Mouse (Mus musculus): ENCODE measurements around the gene Zbtb34. TPM values are rescaled to one million over a fixed set of nuclear protein-coding genes. Genes with fewer than 3 reads are reported as not detected.
A peak's percentile ranks its signal among the peaks of the same experiment; 100 is the strongest.

Zbtb34 gene
- polyA plus RNA-seq, 1 experiment from 2014 or later, result 6.1 TPM

- peak; percentile 47 for DNase-seq (ENCODE audit: low spot score)
- no peak for ATAC-seq (replicated peaks; ENCODE audit: low FRiP score)
- peaks cover 18% of the 10 kb centered on the region for H3K4me1 ChIP-seq (replicated peaks; ENCODE audit: control insufficient read depth, insufficient read depth, low read length)
- no peak overlapping the region for H3K4me2 ChIP-seq
- 29% methylated on average over 7 of the region's 7 CpGs for WGBS
- H3K27ac ChIP-seq (ENCODE audit: low read depth, low read length), result no peak overlapping the region
- H3K9ac ChIP-seq (ENCODE audit: low read depth, low read length), result no peak overlapping the region
- no peaks in the 10 kb centered on the region for H3K9me3 ChIP-seq (ENCODE audit: control insufficient read depth, low read length)
- no peaks in the 10 kb centered on the region for H3K27me3 ChIP-seq (replicated peaks; ENCODE audit: control insufficient read depth, insufficient read depth, low read length)
- no peak overlapping the region for H3K4me3 ChIP-seq (ENCODE audit: low read depth, low read length)
- H3K36me3 ChIP-seq (ENCODE audit: control insufficient read depth, insufficient read depth, low read length), result no peaks in the 10 kb centered on the region
Observed at GRCm38 (mm10) chr2:33402236-33402635, 28.9 kb downstream of the Zbtb34 start.

GRCm38 (mm10) chr2:33401217-33401616 lies 29.9 kb downstream of the Zbtb34 start:
- DNase-seq (ENCODE audit: low spot score) (no peak), ATAC-seq (replicated peaks; ENCODE audit: low FRiP score) (no peak)
- H3K36me3 ChIP-seq (ENCODE audit: control insufficient read depth, insufficient read depth, low read length), result no peaks in the 10 kb centered on the region
- no peak overlapping the region for H3K9ac ChIP-seq (ENCODE audit: low read depth, low read length)
- peaks cover 18% of the 10 kb centered on the region for H3K4me1 ChIP-seq (replicated peaks; ENCODE audit: control insufficient read depth, insufficient read depth, low read length)
- no peak overlapping the region for H3K27ac ChIP-seq (ENCODE audit: low read depth, low read length)
- no peak overlapping the region for H3K4me3 ChIP-seq (ENCODE audit: low read depth, low read length)
- H3K27me3 ChIP-seq (replicated peaks; ENCODE audit: control insufficient read depth, insufficient read depth, low read length), result no peaks in the 10 kb centered on the region
- no peaks in the 10 kb centered on the region for H3K9me3 ChIP-seq (ENCODE audit: control insufficient read depth, low read length)
- WGBS, result 42% methylated on average over 3 of the region's 3 CpGs
- H3K4me2 ChIP-seq, result no peak overlapping the region

DNA sequence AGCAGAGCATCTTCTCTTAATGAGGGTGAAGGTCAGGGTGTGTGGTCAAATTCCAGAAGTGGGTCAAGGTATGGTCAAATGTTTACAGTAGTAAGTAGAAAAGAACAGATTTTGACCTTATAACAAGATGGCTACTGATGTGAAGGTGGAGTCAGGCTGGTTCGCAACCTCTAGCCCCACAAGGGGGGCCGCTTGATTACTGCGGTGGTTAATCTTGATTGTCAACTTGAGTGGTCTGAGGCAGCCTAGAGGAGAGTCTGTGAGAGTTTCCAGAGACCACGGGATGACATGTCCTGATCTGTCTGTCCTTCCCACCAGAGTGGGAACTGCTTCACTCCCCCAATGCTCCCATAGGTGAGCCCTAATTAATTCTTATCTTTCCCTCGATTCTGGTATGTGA lies 30.6 kb downstream of the Zbtb34 start:
- no peak overlapping the region for H3K27ac ChIP-seq (ENCODE audit: low read depth, low read length)
- H3K4me1 ChIP-seq (replicated peaks; ENCODE audit: control insufficient read depth, insufficient read depth, low read length), result peaks cover 18% of the 10 kb centered on the region
- ATAC-seq (replicated peaks; ENCODE audit: low FRiP score) (no peak), DNase-seq (ENCODE audit: low spot score) (no peak)
- H3K4me3 ChIP-seq (ENCODE audit: low read depth, low read length), result no peak overlapping the region
- WGBS, result 60% methylated on average over 5 of the region's 5 CpGs
- H3K36me3 ChIP-seq (ENCODE audit: control insufficient read depth, insufficient read depth, low read length), result no peaks in the 10 kb centered on the region
- H3K9me3 ChIP-seq (ENCODE audit: control insufficient read depth, low read length), result no peaks in the 10 kb centered on the region
- H3K27me3 ChIP-seq (replicated peaks; ENCODE audit: control insufficient read depth, insufficient read depth, low read length), result no peaks in the 10 kb centered on the region
- H3K4me2 ChIP-seq, result no peak overlapping the region
- no peak overlapping the region for H3K9ac ChIP-seq (ENCODE audit: low read depth, low read length)

GRCm38 (mm10) chr2:33399091-33399490 lies 32.0 kb downstream of the Zbtb34 start:
- Histone ChIP-seq H3K4me1 (replicated peaks; ENCODE audit: control insufficient read depth, insufficient read depth, low read length) (peaks cover 15% of the 10 kb centered on the region), H3K27ac (ENCODE audit: low read depth, low read length) (no peak overlapping the region), H3K4me2 (no peak overlapping the region), H3K4me3 (ENCODE audit: low read depth, low read length) (no peak overlapping the region), H3K27me3 (replicated peaks; ENCODE audit: control insufficient read depth, insufficient read depth, low read length) (no peaks in the 10 kb centered on the region), H3K9me3 (ENCODE audit: control insufficient read depth, low read length) (no peaks in the 10 kb centered on the region), H3K9ac (ENCODE audit: low read depth, low read length) (no peak overlapping the region), H3K36me3 (ENCODE audit: control insufficient read depth, insufficient read depth, low read length) (no peaks in the 10 kb centered on the region)
- ATAC-seq (replicated peaks; ENCODE audit: low FRiP score), result no peak
- DNase-seq (ENCODE audit: low spot score), result no peak
- WGBS, result 79% methylated on average over 7 of the region's 7 CpGs

DNA sequence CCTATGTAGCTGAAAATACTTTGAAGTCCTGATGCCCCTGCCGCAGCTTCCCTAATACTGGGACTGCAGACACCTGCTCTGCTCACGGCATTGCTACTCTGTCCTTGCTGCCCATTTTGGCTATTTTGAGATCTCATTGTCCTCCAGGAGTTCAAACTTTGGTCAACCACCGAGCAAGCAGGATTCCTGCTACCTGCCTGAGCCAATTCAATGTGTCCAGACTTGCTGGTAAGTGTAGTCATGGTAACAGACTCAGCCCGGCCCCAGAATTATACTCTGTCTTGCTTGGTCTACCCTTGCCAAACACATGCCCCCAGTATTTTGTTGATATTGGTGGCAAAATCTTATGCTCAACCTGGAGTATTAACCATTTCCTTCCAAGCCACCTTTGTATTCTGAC lies 34.1 kb downstream of the Zbtb34 start:
- ATAC-seq (replicated peaks; ENCODE audit: low FRiP score), result no peak
- WGBS, result 73% methylated on average over 4 of the region's 4 CpGs
- no peak overlapping the region for H3K4me2 ChIP-seq
- peaks cover 3% of the 10 kb centered on the region for H3K4me1 ChIP-seq (replicated peaks; ENCODE audit: control insufficient read depth, insufficient read depth, low read length)
- no peaks in the 10 kb centered on the region for H3K36me3 ChIP-seq (ENCODE audit: control insufficient read depth, insufficient read depth, low read length)
- no peak overlapping the region for H3K9ac ChIP-seq (ENCODE audit: low read depth, low read length)
- no peak overlapping the region for H3K27ac ChIP-seq (ENCODE audit: low read depth, low read length)
- H3K9me3 ChIP-seq (ENCODE audit: control insufficient read depth, low read length), result no peaks in the 10 kb centered on the region
- H3K27me3 ChIP-seq (replicated peaks; ENCODE audit: control insufficient read depth, insufficient read depth, low read length), result no peaks in the 10 kb centered on the region
- H3K4me3 ChIP-seq (ENCODE audit: low read depth, low read length), result no peak overlapping the region
- no peak for DNase-seq (ENCODE audit: low spot score)

DNA sequence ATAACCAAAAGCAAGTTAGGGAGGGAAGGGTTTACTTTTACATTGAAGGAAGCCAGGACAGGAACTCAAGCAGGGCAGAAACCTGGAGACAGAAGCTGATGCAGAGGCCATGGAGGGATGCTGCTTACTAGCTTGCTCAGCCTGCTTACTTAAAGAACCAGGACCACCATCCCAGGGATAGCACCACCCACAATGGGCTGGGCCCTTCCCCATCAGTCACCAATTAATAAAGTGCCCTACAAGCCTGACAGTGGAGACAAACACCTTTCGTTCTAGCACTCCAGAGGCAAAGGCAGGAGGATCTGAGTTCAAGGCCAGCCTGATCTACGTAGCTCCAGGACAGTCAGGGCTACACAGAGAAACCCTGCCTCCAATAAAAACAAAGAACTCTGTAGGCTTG lies 36.1 kb downstream of the Zbtb34 start:
- WGBS, result 78% methylated on average over 2 of the region's 2 CpGs
- no peak overlapping the region for H3K27ac ChIP-seq (ENCODE audit: low read depth, low read length)
- H3K4me2 ChIP-seq, result no peak overlapping the region
- H3K36me3 ChIP-seq (ENCODE audit: control insufficient read depth, insufficient read depth, low read length), result no peaks in the 10 kb centered on the region
- 0 out of 2 replicates have a peak, but pooled peaks cover 3% of the 10 kb centered on the region for H3K9me3 ChIP-seq (ENCODE audit: control insufficient read depth, low read length)
- DNase-seq (ENCODE audit: low spot score) (no peak), ATAC-seq (replicated peaks; ENCODE audit: low FRiP score) (no peak)
- no peak overlapping the region for H3K4me3 ChIP-seq (ENCODE audit: low read depth, low read length)
- H3K9ac ChIP-seq (ENCODE audit: low read depth, low read length), result no peak overlapping the region
- no peaks in the 10 kb centered on the region for H3K4me1 ChIP-seq (replicated peaks; ENCODE audit: control insufficient read depth, insufficient read depth, low read length)
- no peaks in the 10 kb centered on the region for H3K27me3 ChIP-seq (replicated peaks; ENCODE audit: control insufficient read depth, insufficient read depth, low read length)

- Histone ChIP-seq H3K4me3 (ENCODE audit: low read depth, low read length) (no peak overlapping the region), H3K36me3 (ENCODE audit: control insufficient read depth, insufficient read depth, low read length) (no peaks in the 10 kb centered on the region), H3K27ac (ENCODE audit: low read depth, low read length) (no peak overlapping the region), H3K9me3 (ENCODE audit: control insufficient read depth, low read length) (0 out of 2 replicates have a peak, but pooled peaks cover 3% of the 10 kb centered on the region), H3K27me3 (replicated peaks; ENCODE audit: control insufficient read depth, insufficient read depth, low read length) (no peaks in the 10 kb centered on the region), H3K9ac (ENCODE audit: low read depth, low read length) (no peak overlapping the region), H3K4me2 (no peak overlapping the region), H3K4me1 (replicated peaks; ENCODE audit: control insufficient read depth, insufficient read depth, low read length) (no peaks in the 10 kb centered on the region)
- DNase-seq (ENCODE audit: low spot score) (no peak), ATAC-seq (replicated peaks; ENCODE audit: low FRiP score) (no peak)
- 79% methylated on average over 11 of the region's 11 CpGs for WGBS
Observed at GRCm38 (mm10) chr2:33393951-33394635, 37.0 kb downstream of the Zbtb34 start.

GRCm38 (mm10) chr2:33393021-33393420 lies 38.1 kb downstream of the Zbtb34 start:
- Histone ChIP-seq H3K9ac (ENCODE audit: low read depth, low read length) (no peak overlapping the region), H3K9me3 (ENCODE audit: control insufficient read depth, low read length) (0 out of 2 replicates have a peak, but pooled peaks cover 3% of the 10 kb centered on the region), H3K36me3 (ENCODE audit: control insufficient read depth, insufficient read depth, low read length) (no peaks in the 10 kb centered on the region), H3K4me1 (replicated peaks; ENCODE audit: control insufficient read depth, insufficient read depth, low read length) (no peaks in the 10 kb centered on the region), H3K4me2 (no peak overlapping the region), H3K27me3 (replicated peaks; ENCODE audit: control insufficient read depth, insufficient read depth, low read length) (no peaks in the 10 kb centered on the region), H3K4me3 (ENCODE audit: low read depth, low read length) (no peak overlapping the region), H3K27ac (ENCODE audit: low read depth, low read length) (no peak overlapping the region)
- DNase-seq (ENCODE audit: low spot score), result no peak
- ATAC-seq (replicated peaks; ENCODE audit: low FRiP score), result no peak

DNA sequence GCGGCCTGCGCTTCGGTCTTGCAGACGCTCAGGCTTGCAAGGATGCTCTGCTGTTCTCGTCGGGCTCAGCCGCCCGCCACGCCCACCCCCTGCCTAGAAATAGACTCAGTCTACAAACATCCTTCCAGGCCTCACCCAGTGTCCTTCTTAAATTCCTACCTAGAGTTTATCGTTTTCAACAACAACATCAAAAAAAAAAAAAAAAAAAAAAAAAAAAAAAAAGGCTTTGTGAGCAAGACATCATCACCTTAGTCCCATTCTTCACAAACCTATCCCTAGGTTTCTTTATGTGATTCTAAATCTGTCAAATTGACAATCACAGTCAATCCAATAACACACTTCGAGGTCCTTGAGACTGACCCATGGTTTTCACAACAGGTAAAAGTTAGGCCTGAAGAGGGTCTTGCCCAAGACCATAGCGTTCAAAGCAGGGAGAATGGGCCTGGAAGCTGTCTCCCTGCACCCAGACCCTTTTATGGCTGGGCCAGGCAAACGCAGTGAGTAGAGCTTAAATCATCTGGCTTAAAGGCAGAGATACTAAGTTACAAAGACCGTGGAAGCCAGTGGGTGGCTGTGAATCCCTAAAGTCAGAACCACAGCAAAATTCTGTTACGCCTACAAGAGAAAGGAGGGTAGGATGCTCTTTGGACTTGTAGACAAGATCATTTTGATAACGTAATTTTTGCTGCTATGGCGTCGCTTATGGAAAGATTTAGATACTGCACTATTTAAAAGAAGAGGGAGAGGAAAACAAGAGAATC lies 59.3 kb downstream of the Zbtb34 start:
- no peak for DNase-seq (ENCODE audit: low spot score)
- WGBS, result 32% methylated on average over 18 of the region's 18 CpGs
- H3K9ac ChIP-seq (ENCODE audit: low read depth, low read length), result no peak overlapping the region
- peak overlapping the region; percentile 71 for H3K4me2 ChIP-seq
- no peaks in the 10 kb centered on the region for H3K9me3 ChIP-seq (ENCODE audit: control insufficient read depth, low read length)
- H3K36me3 ChIP-seq (ENCODE audit: control insufficient read depth, insufficient read depth, low read length), result no peaks in the 10 kb centered on the region
- H3K4me1 ChIP-seq (replicated peaks; ENCODE audit: control insufficient read depth, insufficient read depth, low read length), result no peaks in the 10 kb centered on the region
- peak overlapping the region; percentile 69 for H3K4me3 ChIP-seq (ENCODE audit: low read depth, low read length)
- ATAC-seq (replicated peaks; ENCODE audit: low FRiP score), result no peak
- H3K27ac ChIP-seq (ENCODE audit: low read depth, low read length), result no peak overlapping the region
- no peaks in the 10 kb centered on the region for H3K27me3 ChIP-seq (replicated peaks; ENCODE audit: control insufficient read depth, insufficient read depth, low read length)
